Mouse (Mus musculus) limb, embryonic 14.5 days (tissue): Measurements from ENCODE around the gene Gnb1. TPM values are rescaled to one million over a fixed set of nuclear protein-coding genes. Genes with fewer than 3 reads are reported as not detected.
"Not testable (repeated sequence)": the region's sequence is repeated elsewhere in the genome, so short reads cannot be mapped to it uniquely, and the experiment has no call there.

Experiments
- ATAC-seq: fragments of 200-750 bp; cut with Nextera tagmentation; 2 replicates; pipeline ENCODE4 v1.8.0; 2017; ENCODE audit warnings: low read depth, moderate number of reproducible peaks, moderate TSS enrichment; ENCODE audit not compliant: low FRiP score
- DNase-seq: peaks from one replicate; pipeline ENCODE4 v3.0.0-alpha.2; 2015; ENCODE audit warnings: low spot score
- H3K27ac ChIP-seq: fragments of 300-500 bp; sonication (generic); replicated peaks from 2 replicates; pipeline ENCODE4 v1.5.1; 2014; ENCODE audit warnings: low read depth, mild to moderate bottlenecking, low read length, moderate library complexity, mixed read lengths
- H3K27me3 ChIP-seq: fragments of 300-500 bp; sonication (generic); 2 replicates; pipeline ENCODE4 v1.6.1; 2014; ENCODE audit warnings: low read length, mixed read lengths; ENCODE audit not compliant: control insufficient read depth, insufficient read depth
- H3K36me3 ChIP-seq: fragments of 300-500 bp; sonication (generic); 2 replicates; pipeline ENCODE4 v1.6.1; 2014; ENCODE audit warnings: mild to moderate bottlenecking, low read length, moderate library complexity, mixed read lengths; ENCODE audit not compliant: control insufficient read depth, insufficient read depth
- H3K4me1 ChIP-seq: fragments of 300-500 bp; sonication (generic); 2 replicates; pipeline ENCODE4 v1.6.1; 2014; ENCODE audit warnings: antibody characterized with exemption, low read length, mixed read lengths; ENCODE audit not compliant: control insufficient read depth, insufficient read depth
- H3K4me2 ChIP-seq: fragments of 300-500 bp; sonication (generic); replicated peaks from 2 replicates; pipeline ENCODE4 v1.6.1; 2014; ENCODE audit warnings: low read depth, mild to moderate bottlenecking, low read length, moderate library complexity; ENCODE audit not compliant: severe bottlenecking
- H3K4me3 ChIP-seq: fragments of 300-500 bp; sonication (generic); replicated peaks from 2 replicates; pipeline ENCODE4 v1.5.1; 2014; ENCODE audit warnings: low read length
- H3K9ac ChIP-seq: fragments of 300-500 bp; sonication (generic); 2 replicates; pipeline ENCODE4 v1.6.1; 2014; ENCODE audit warnings: mild to moderate bottlenecking, low read depth, low read length, moderate library complexity; ENCODE audit not compliant: severe bottlenecking
- H3K9me3 ChIP-seq: fragments of 300-500 bp; sonication (generic); 2 replicates; pipeline ENCODE4 v1.6.1; 2016; ENCODE audit warnings: low read length; ENCODE audit not compliant: control insufficient read depth
- POLR2A ChIP-seq: fragments of 200-500 bp; IDR thresholded peaks from 2 replicates; pipeline ENCODE4 v1.8.0; 2012; ENCODE audit warnings: inconsistent platforms, mild to moderate bottlenecking, moderate library complexity, borderline replicate concordance; ENCODE audit not compliant: insufficient read depth, insufficient read length; ENCODE audit errors: extremely low read depth
- WGBS: fragments of 180-500 bp; shearing (Covaris S2); extraction: QIAGEN DNeasy Blood & Tissue Kit; methylation state at CpG from one replicate; pipeline ENCODE4 v1.1.7; 2014; 5-methylcytosine and 5-hydroxymethylcytosine counted together
- polyA plus RNA-seq, 2 experiments: library from polyadenylated mRNA; depleted of rRNA in 1 of 2; stranded (reverse) in 1 of 2; unstranded in 1 of 2; fragments of >200 nt; fragmentation: Nextera tagmentation in 1 of 2; extraction: Ambion mirVana in 1 of 2; gene quantifications; 2 replicates each; pipeline versions ENCODE4 v1.2.1 to v1.2.3; 2012 to 2014

Gene Gnb1
- polyA plus RNA-seq, 2 experiments = 440 to 511 TPM

DNA sequence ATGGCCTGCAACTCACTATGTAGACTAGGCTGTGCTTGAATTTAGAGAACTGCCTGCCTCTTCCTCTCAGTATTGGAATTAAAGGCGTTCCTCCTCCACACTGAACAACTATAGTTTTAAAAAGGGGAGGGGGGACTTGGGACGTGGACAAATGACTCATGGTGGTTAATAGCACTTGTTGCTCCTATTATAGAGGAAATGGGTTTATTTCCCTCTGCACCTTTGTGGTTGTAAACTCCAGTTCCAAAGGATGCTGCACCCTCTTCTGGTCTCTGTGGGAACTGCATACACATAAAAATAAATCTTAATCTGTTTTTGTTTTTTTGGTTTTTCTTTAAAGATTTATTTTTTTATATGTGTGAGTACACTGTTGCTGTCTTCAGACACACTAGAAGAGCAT is 77.0 kb downstream of the Gnb1 start:
- whole genome bisulfite sequencing = 19% methylated on average over 2 of the region's 2 CpGs
- no peaks in the 10 kb centered on the region for H3K9me3 ChIP-seq
- H3K36me3 ChIP-seq = no peaks in the 10 kb centered on the region
- no peak overlapping the region for H3K4me3 ChIP-seq
- no peaks in the 10 kb centered on the region for H3K27me3 ChIP-seq
- TF ChIP-seq POLR2A = no peak
- no peak overlapping the region for H3K4me2 ChIP-seq
- peaks cover 9% of the 10 kb centered on the region for H3K4me1 ChIP-seq
- DNase-seq (peak; percentile 47), ATAC-seq (no peak)
- no peak overlapping the region for H3K27ac ChIP-seq
- H3K9ac ChIP-seq = no peak overlapping the region

DNA sequence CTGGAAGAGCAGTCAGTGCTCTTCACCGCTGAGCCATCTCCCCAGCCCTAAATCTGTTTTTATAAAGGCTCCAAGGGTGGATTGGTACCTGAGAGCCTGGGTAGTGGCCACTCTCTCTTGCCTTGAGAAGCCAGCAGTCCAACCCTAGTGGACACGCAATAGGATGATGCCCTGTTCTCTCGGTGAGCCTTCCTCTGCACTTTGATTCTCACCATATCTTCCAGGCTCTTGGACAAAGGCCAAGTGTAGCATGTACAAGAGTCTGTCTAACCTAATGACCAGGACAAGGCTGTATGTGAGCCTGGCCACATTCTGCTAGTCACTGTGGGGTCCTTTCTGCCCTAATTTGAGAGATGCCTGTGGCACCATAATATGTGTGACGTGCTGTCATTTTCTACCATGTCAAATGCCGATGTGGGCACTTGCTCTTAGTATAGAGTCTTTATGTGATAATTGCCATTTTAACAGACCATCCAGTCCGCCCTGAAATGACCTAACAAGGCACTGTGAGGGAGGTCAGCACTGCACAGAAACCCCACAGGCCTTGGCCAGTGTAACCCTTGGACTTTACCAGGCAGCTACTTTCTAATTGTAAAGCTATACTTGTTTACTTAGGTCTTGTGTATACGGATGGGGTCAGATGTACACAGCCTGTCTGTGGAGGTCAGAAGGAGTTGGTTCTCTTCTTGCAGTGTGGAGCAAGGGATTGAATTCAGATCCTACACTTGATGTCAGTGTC is 77.6 kb downstream of the Gnb1 start:
- Histone ChIP-seq H3K4me2 (no peak overlapping the region), H3K36me3 (no peaks in the 10 kb centered on the region; the same call in 1 of the 2 replicates), H3K27me3 (no peaks in the 10 kb centered on the region), H3K9ac (no peak overlapping the region), H3K27ac (no peak overlapping the region), H3K4me1 (peaks cover 9% of the 10 kb centered on the region), H3K4me3 (no peak overlapping the region), H3K9me3 (no peaks in the 10 kb centered on the region)
- ATAC-seq (no peak), DNase-seq (no peak)
- no peak for TF ChIP-seq POLR2A
- WGBS = 90% methylated on average over 7 of the region's 7 CpGs

DNA sequence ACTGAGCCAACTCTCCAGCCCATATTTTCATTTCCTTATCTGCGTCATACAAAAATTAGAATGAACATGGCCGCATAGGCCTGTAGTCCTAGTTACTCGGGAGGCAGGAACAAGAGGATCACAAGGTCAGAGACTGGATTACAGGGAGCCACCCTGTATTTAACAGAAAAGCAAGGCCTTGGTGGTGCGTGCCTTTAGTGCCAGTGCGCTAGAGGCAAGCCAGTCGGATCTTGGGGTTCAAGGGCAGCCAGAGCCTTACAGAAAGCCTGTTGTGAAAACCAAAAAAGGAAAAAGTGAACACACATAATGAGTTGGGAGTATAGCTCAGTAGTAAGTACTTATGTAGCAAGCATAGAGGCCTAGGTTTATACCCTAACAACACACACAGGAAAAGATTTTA is 78.7 kb downstream of the Gnb1 start:
- H3K9me3 ChIP-seq = no peaks in the 10 kb centered on the region
- TF ChIP-seq POLR2A = no peak
- DNase-seq (no peak), ATAC-seq (no peak)
- peaks cover 4% of the 10 kb centered on the region for H3K4me1 ChIP-seq
- H3K4me3 ChIP-seq = no peak overlapping the region
- H3K36me3 ChIP-seq = no peaks in the 10 kb centered on the region; the same call in 1 of the 2 replicates
- no peak overlapping the region for H3K27ac ChIP-seq
- WGBS = 90% methylated on average over 6 of the region's 6 CpGs
- no peak overlapping the region for H3K4me2 ChIP-seq
- H3K9ac ChIP-seq = no peak overlapping the region
- no peaks in the 10 kb centered on the region for H3K27me3 ChIP-seq

DNA sequence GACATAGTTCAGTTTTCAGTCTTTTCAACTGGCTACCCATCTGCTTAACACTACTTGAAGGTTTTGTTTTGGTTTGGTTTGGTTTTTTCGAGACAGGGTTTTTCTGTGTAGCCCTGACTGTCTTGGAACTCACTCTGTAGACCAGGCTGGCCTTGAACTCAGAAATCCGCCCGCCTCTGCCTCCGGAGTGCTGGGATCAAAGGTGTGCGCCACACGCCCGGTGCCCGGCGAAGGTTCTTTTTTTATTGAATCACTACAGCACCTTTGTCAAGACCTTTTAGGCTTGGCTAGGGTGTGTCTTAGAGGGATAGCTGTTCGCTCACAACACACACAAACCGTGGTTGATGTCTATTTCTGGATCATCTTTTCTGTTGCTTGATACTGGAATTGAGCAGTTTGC is 79.2 kb downstream of the Gnb1 start:
- 91% methylated on average over 11 of the region's 11 CpGs for WGBS
- not testable (repeated sequence) for H3K27me3 ChIP-seq, H3K9ac ChIP-seq, H3K9me3 ChIP-seq, H3K27ac ChIP-seq, H3K4me1 ChIP-seq, ATAC-seq, H3K4me2 ChIP-seq, H3K36me3 ChIP-seq, H3K4me3 ChIP-seq, DNase-seq

DNA sequence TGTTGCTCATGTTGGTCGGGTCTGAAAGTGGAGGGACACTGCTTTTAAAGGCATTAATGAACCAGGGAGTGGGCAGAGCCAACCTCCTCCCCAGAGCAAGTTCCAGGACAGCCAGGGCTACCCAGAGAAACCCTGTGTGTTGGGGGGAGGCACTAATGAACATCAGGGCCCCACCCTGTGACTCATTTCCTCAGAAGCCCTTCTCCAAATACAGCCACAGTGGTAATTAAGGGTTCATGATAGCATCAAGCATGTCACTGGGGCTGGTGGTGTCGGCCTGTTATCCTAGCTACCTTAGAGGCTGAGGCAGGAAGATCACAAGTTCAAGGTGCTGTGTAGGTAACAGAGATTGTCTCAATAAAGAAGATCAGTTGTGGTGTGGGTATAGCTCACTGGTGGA is 80.3 kb downstream of the Gnb1 start:
- TF ChIP-seq POLR2A = no peak
- H3K4me2 ChIP-seq = no peak overlapping the region
- no peaks in the 10 kb centered on the region for H3K4me1 ChIP-seq
- H3K27ac ChIP-seq = no peak overlapping the region
- WGBS = 79% methylated on average over 2 of the region's 2 CpGs
- H3K9me3 ChIP-seq = no peaks in the 10 kb centered on the region
- no peak overlapping the region for H3K4me3 ChIP-seq
- H3K9ac ChIP-seq = no peak overlapping the region
- no peak for DNase-seq
- H3K27me3 ChIP-seq = no peaks in the 10 kb centered on the region
- H3K36me3 ChIP-seq = no peaks in the 10 kb centered on the region; the same call in 1 of the 2 replicates
- no peak for ATAC-seq

DNA sequence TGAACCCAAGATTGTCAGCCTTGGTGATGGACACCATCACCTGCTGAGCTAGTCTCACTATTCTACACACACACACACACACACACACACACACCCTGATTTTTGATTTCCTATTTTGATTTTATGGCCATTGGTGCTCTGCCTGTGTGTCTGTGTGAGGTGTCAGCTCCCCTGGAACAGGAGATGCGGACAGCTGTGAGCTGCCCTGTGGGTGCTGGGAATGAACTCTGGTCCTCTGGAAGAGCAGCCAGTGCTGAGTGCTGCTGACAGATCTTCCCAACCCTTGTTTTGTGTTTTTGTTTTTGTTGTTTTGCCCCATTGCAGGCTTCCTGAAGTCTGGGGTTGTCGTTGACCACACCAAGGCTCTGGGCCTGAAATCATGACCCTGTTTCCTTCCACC is 82.0 kb downstream of the Gnb1 start:
- Histone ChIP-seq H3K9me3 (no peaks in the 10 kb centered on the region), H3K4me2 (no peak overlapping the region), H3K4me1 (no peaks in the 10 kb centered on the region), H3K9ac (no peak overlapping the region), H3K36me3 (peaks cover 15% of the 10 kb centered on the region), H3K27ac (no peak overlapping the region), H3K27me3 (no peaks in the 10 kb centered on the region), H3K4me3 (no peak overlapping the region)
- ATAC-seq (no peak), DNase-seq (no peak)
- 97% methylated on average over 2 of the region's 2 CpGs for WGBS
- TF ChIP-seq POLR2A = no peak
